In genomic region chr16:50430515-50430877, GRCm38 (mm10) we compare ENCODE assay signal across 8 mouse cellular contexts. TPM values are rescaled to one million over a fixed set of nuclear protein-coding genes. Genes with fewer than 3 reads are reported as not detected.
DNase-seq lines count a peak whose midpoint lies in the region; ATAC-seq and TF ChIP-seq lines count a peak whose summit lies in the region.

No protein-coding gene starts in this region.

- H3K4me2 ChIP-seq in hindbrain, embryonic 12.5 days (replicated peaks), result peak overlapping the region; percentile 100
- H3K4me2 ChIP-seq in midbrain, embryonic 15.5 days, result peak overlapping the region; percentile 99

- TF ChIP-seq EP300 in heart, adult 2 months (IDR thresholded peaks at IDR 0.05; ENCODE audit: insufficient read depth, low read depth, low read length), result no peak

- no peak for DNase-seq in heart, adult 2 months
- DNase-seq in heart, adult 18-20 months, result no peak
- peak; percentile 16 for DNase-seq in thymus, postnatal 14 days
- no peak for DNase-seq in thymus, adult 18-20 months
- DNase-seq in adrenal gland, postnatal 10 days, result no peak
- DNase-seq in ovary, postnatal 10 days (ENCODE audit: low spot score), result no peak

- no peaks in the 10 kb centered on the region for H3K9me3 ChIP-seq in hindbrain, embryonic 12.5 days (replicated peaks)
- H3K9me3 ChIP-seq in midbrain, embryonic 15.5 days, result no peaks in the 10 kb centered on the region

- no peaks in the 10 kb centered on the region for H3K27me3 ChIP-seq in heart, adult 2 months (ENCODE audit: control insufficient read depth, insufficient read depth, low read length)
- no peaks in the 10 kb centered on the region for H3K27me3 ChIP-seq in hindbrain, embryonic 12.5 days
- H3K27me3 ChIP-seq in midbrain, embryonic 15.5 days (replicated peaks), result no peaks in the 10 kb centered on the region

- no peaks in the 10 kb centered on the region for H3K79me2 ChIP-seq in heart, adult 2 months (replicated peaks; ENCODE audit: control insufficient read depth, insufficient read depth, low read length)

- TF ChIP-seq CTCF in heart, adult 2 months (IDR thresholded peaks at IDR 0.05), result no peak

- intact Hi-C loops in heart, adult 2 months (cut with DNase I), result loop anchor here (5.0 kb wide), 1 partner anchor 48 kb away; no protein-coding TSS in a partner anchor

- peak overlapping the region; percentile 75 for H3K9ac ChIP-seq in heart, adult 2 months (ENCODE audit: low read depth, low read length)
- peak overlapping the region; percentile 95 for H3K9ac ChIP-seq in hindbrain, embryonic 12.5 days
- peak overlapping the region; percentile 73 for H3K9ac ChIP-seq in midbrain, embryonic 15.5 days

- WGBS in heart, adult 2 months, result under 1% methylated on average over 12 of the region's 12 CpGs
- WGBS in hindbrain, embryonic 12.5 days, result under 1% methylated on average over 12 of the region's 12 CpGs
- WGBS in midbrain, embryonic 15.5 days, result 0% methylated on average over 12 of the region's 12 CpGs

- peak overlapping the region; percentile 95 for H3K4me3 ChIP-seq in heart, adult 2 months
- H3K4me3 ChIP-seq in hindbrain, embryonic 12.5 days, result peak overlapping the region; percentile 96
- peak overlapping the region; percentile 86 for H3K4me3 ChIP-seq in midbrain, embryonic 15.5 days

- ATAC-seq in hindbrain, embryonic 12.5 days (ENCODE audit: low FRiP score), result no peak
- ATAC-seq in midbrain, embryonic 15.5 days (replicated peaks), result no peak

- H3K36me3 ChIP-seq in heart, adult 2 months (ENCODE audit: control insufficient read depth, insufficient read depth, low read length), result no peaks in the 10 kb centered on the region
- no peaks in the 10 kb centered on the region for H3K36me3 ChIP-seq in hindbrain, embryonic 12.5 days
- no peaks in the 10 kb centered on the region for H3K36me3 ChIP-seq in midbrain, embryonic 15.5 days (replicated peaks)

- TF ChIP-seq POLR2A in heart, adult 2 months (IDR thresholded peaks at IDR 0.05; ENCODE audit: insufficient read depth, low read depth, low read length), result no peak

- peaks cover 2% of the 10 kb centered on the region; the same call in 1 of the 2 replicates for H3K4me1 ChIP-seq in heart, adult 2 months (ENCODE audit: control insufficient read depth, insufficient read depth, low read length)
- H3K4me1 ChIP-seq in hindbrain, embryonic 12.5 days, result peaks cover 5% of the 10 kb centered on the region; the same call in 1 of the 2 replicates
- H3K4me1 ChIP-seq in midbrain, embryonic 15.5 days, result peaks cover 10% of the 10 kb centered on the region

- H3K27ac ChIP-seq in heart, adult 2 months, result peak overlapping the region; percentile 52
- peak overlapping the region; percentile 97 for H3K27ac ChIP-seq in hindbrain, embryonic 12.5 days
- H3K27ac ChIP-seq in midbrain, embryonic 15.5 days, result peak overlapping the region; percentile 94; the same call in 1 of the 2 replicates

RNA-seq across cellular contexts. Expression of gene Bbx, which starts 1.7 kb away (rescaled TPM):
- 10 to 100 TPM; 13.4 to 14.7 TPM for total RNA-seq in heart, adult 2 months (2021)
- 3.6 and 7.4 TPM in 2 replicates for polyA plus RNA-seq in heart, adult 2 months (2012; rRNA removed)
- 10 to 100 TPM; 14.6 to 15.0 TPM for total RNA-seq in heart, adult 18-20 months (2021)
- 38.1 and 41.0 TPM in 2 replicates for polyA plus RNA-seq in hindbrain, embryonic 12.5 days (2016; fragmentation: Nextera tagmentation; extraction: Ambion mirVana)
- polyA plus RNA-seq in midbrain, embryonic 15.5 days (2015; fragmentation: Nextera tagmentation; extraction: Ambion mirVana), result 19.0 and 19.8 TPM in 2 replicates
- total RNA-seq in adrenal gland, postnatal 10 days (2021), result 10 to 100 TPM; 25.2 to 30.3 TPM
